Mouse (Mus musculus) bone marrow, adult 2 months (tissue): ENCODE data around the gene Trim34a. TPM values are rescaled to one million over a fixed set of nuclear protein-coding genes. Genes with fewer than 3 reads are reported as not detected.

ENCODE experiments used
- H3K27ac ChIP-seq: fragments of 200-500 bp; 2 replicates; pipeline ENCODE4 v1.5.1; 2012; ENCODE audit warnings: low read depth, mild to moderate bottlenecking, control low read depth, inconsistent platforms, low read length; ENCODE audit not compliant: control insufficient read depth, poor library complexity, insufficient read depth
- H3K4me1 ChIP-seq: fragments of 200-500 bp; 2 replicates; pipeline ENCODE4 v1.6.1; 2011; ENCODE audit warnings: low read length; ENCODE audit not compliant: control insufficient read depth, insufficient read depth
- H3K4me3 ChIP-seq: fragments of 200-500 bp; replicated peaks from 2 replicates; pipeline ENCODE3; 2011; ENCODE audit warnings: mild to moderate bottlenecking, low read depth, low read length, control low read depth; ENCODE audit not compliant: control insufficient read depth
- CTCF ChIP-seq: fragments of 200-500 bp; IDR thresholded peaks from 2 replicates; pipeline ENCODE4 v1.5.1; 2011; ENCODE audit warnings: low read length, control low read depth; ENCODE audit not compliant: control insufficient read depth, insufficient read depth
- POLR2A ChIP-seq: fragments of 200-500 bp; IDR thresholded peaks from 2 replicates; pipeline ENCODE4 v1.6.1; 2011; ENCODE audit warnings: low read depth, mild to moderate bottlenecking, control low read depth, low read length, borderline replicate concordance; ENCODE audit not compliant: control insufficient read depth
- WGBS: fragments of 180-500 bp; shearing (Covaris S2); methylation state at CpG from one replicate; pipeline ENCODE4 v1.1.7; 2018; 5-methylcytosine and 5-hydroxymethylcytosine counted together
- polyA plus RNA-seq: library from polyadenylated mRNA; stranded (reverse); fragments of >200 nt; gene quantifications from 2 replicates; pipeline ENCODE4 v1.2.4, GENCODE M21; 2011; ENCODE audit warnings: low replicate concordance; ENCODE audit not compliant: missing spikeins, insufficient read depth, insufficient read length

Trim34a gene
- 10.6 and 18.7 TPM in 2 replicates for polyA plus RNA-seq

DNA sequence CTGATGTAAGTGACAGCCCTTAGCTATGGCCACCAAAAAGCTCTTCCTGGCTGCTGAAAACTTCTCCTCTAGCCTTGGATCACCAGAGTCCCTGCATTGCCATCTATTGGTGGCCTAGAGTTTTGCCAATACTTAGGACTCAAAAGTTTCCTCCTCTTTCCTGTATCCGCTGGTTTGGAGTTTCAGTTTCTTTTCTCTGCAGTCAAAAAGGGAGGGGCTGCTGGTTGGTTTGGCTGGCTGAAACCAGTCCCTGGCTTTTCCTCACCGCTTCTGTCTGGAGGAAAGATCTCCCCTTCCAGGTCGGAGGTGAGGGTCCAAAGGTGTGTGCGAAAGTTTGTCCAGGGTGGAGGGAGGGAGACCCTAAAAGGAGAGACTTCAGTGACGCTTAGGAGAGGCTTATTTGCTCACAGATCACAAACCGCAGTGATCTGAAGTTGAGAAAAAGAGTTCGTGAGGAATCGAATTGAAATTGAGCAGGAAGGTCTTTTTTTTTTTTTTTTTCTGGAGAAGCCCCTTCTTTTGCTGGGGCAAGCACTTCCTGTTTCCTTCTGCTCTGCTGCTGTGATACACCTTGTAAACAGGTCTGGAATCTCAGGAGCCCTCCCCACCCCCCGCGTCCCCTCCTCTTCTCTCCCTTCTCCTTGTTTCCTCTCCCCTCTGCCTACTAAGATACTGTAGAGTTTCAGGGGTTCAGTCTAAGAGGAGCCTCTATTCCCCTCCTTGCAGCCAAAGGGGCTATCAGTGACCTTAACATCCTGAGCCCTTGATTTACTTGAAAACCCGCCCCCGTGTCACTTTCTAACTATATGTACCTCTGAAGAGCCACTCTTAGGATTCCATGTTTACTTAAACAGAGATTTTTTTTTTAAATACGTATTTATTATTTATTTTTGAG is at the start of gene Trim34a:
Gene Trim34a (plus strand): TSS at position 171 of the 895 bp plus-strand sequence.
- Histone ChIP-seq H3K4me1 (no peaks in the 10 kb centered on the region), H3K27ac (peak within 1 kb of the TSS; percentile 65), H3K4me3 (peak within 1 kb of the TSS; percentile 73)
- 1% methylated on average over 13 of the region's 13 CpGs for WGBS
- TF ChIP-seq CTCF, result peak; percentile 21; the same call in 1 of the 2 replicates
- no peak for TF ChIP-seq POLR2A

DNA sequence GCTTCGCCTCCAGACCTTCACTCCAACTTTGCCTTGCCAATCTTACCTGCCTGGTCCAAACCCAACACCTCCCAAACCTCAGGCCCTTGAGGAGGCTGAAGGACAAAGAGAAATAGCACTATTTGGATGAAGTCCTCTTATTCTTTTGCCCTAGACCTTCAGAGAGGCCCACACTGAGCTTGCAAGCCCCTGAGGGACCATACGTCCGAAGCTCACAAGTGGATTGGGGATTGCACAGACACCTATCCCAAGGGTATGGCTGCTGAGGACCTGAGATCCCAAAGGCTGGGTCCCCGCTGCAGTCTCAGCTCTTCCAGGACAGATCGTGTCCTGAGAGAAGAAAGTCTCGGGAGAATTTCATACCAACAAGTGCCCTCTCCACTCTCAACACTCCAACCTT is 48.4 kb upstream of the Trim34a start, which contains the start of gene Olfr649:
Gene Olfr649 (minus strand): TSS at position 101 of the 400 bp plus-strand sequence.
- TF ChIP-seq CTCF, result no peak
- no peak for TF ChIP-seq POLR2A
- WGBS, result 79% methylated on average over 6 of the region's 6 CpGs
- no peak within 1 kb of the TSS for H3K4me3 ChIP-seq
- H3K27ac ChIP-seq, result no peak within 1 kb of the TSS
- no peaks in the 10 kb centered on the region for H3K4me1 ChIP-seq

DNA sequence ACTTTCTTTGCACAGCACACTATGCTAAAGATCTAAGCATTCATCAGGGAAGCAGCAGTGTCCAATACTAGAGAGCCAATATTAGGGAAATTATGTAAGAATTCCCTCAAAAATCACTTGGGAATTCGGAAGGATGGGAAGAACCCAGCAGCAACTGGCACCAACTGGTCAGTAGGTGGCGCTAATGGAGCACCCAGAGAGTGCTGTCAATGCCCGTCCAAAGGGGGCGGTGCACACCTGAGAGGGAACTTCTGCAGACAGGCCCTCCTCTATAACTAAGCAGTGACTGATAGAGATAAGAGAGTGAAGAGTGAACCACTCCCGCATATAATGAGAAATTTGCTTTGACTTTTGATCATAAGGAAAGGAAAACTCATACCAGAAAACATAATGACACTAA is 44.4 kb upstream of the Trim34a start:
- no peak for TF ChIP-seq POLR2A
- peak; percentile 98 for TF ChIP-seq CTCF
- WGBS, result 1% methylated on average over 5 of the region's 5 CpGs
- H3K4me1 ChIP-seq, result no peaks in the 10 kb centered on the region
- no peak overlapping the region for H3K27ac ChIP-seq
- H3K4me3 ChIP-seq, result no peak overlapping the region

DNA sequence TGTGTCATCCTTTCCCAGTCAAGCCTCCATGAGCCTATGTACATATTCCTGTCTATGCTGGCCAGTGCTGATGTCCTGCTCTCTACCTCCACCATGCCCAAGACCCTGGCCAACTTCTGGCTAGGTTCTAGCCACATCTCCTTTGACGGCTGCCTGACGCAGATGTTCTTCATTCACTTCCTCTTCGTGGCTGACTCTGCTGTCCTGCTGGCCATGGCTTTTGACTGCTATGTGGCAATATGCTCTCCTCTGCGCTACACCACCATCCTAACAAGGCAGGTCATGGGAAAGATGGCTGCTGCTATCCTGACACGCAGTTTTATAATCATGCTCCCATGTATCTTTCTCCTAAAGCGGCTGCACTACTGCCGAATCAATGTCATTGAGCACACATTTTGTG is 38.1 kb upstream of the Trim34a start:
- Histone ChIP-seq H3K27ac (peak overlapping the region; percentile 57; the same call in 1 of the 2 replicates), H3K4me3 (no peak overlapping the region)
- 35% methylated on average over 7 of the region's 7 CpGs for WGBS

DNA sequence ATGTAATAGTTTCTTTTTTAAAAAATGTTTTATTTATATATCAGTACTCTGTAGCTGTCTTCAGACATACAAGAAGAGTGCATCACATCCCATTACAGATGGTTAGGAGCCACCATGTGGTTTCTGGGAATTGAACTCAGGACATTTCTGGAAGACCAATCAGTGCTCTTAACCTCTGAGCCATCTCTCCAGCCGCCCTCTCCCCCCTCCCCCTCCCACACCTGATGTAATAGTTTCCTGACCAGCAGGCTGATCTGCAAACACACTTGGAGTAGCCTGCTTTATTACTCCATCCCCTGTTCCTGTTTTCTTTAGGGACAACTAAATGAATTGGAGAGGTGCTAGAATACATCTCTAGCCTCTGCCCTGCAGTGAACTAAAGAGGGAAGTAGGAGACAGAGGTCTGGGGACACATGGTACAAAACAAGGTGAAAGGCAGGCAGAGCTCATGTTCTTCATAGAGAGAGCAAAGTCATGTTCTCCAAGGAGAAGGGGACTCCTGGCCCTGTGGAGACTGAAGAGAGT is 28.2 kb upstream of the Trim34a start:
- 8% methylated on average over 1 of the region's 1 CpGs for WGBS
- Histone ChIP-seq H3K4me3 (no peak overlapping the region), H3K27ac (no peak overlapping the region), H3K4me1 (no peaks in the 10 kb centered on the region; the same call in 1 of the 2 replicates)
- TF ChIP-seq POLR2A (no peak), CTCF (no peak)

More for the DNA sequence above, 38.1 kb upstream of the Trim34a start:
- H3K4me1 ChIP-seq, result peaks cover 3% of the 10 kb centered on the region; the same call in 1 of the 2 replicates
- TF ChIP-seq CTCF (0 out of 2 replicates have a peak, but pooled peaks have one; percentile 1), POLR2A (no peak)

DNA sequence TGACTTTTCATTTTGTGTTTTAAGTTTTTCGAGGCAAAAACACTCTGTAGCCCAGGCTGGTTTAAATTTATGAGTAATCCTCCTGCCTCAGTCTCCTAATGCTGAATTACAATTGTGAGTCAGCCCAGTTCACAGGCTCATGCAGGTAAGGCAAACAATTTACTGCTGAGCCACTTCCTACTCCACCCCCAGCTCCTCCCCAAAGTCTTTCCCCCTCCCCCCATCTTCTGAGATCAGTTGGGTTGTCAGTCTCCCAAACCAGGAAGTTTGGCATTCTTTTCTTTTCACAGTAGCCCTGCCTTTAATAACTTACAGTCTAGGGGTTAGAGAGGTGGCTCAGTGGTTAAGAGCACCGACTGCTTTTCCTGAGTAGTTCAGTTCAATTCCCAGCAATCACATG is 26.4 kb upstream of the Trim34a start:
- no peaks in the 10 kb centered on the region; the same call in 1 of the 2 replicates for H3K4me1 ChIP-seq
- no peak overlapping the region for H3K27ac ChIP-seq
- 33% methylated on average over 2 of the region's 2 CpGs for whole genome bisulfite sequencing
- no peak overlapping the region for H3K4me3 ChIP-seq
- TF ChIP-seq CTCF, result no peak
- TF ChIP-seq POLR2A, result no peak

DNA sequence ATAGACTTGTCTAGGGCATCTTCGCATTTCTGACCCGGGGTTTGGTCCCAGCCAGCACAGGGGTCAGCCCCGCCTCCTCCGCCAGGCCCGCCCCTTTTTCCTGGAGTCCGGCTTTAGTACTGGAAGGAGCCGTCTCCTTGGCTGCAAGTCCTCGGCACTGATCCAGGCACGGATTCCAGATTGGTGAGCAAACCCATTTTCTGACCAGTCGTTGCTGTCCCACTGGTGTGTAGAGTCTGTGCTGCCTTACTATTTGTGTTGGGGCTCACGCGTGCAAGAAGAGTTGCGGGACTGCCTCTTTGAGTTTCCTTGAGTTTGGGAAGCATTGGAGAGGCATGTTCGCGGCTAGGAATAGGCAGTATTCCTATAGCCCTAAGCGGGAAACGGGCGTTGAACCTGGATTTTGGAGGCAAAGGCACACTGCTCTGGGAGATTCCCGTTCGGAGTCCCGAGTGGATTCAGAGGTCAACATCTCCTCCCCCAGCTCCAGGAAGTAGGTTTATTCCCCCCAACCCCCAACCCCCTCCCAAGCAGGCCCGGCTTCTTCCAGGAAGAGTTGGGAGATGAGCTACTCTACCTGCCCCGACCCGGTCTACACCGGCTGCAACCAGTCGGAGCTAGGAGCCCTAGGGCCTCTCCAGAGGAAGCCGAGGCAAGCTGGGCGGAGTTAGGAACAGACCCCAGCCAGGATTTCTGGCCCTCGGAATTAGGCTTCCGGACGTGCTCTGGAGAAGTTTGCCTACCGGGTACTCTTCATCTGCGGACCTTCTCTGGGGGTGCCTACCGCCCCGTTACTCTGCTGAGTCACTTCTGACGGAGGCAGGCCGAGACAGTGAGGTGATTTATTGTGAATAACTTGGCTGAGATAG is 25.3 kb upstream of the Trim34a start, which contains the start of gene Trim6:
Gene Trim6 (plus strand): TSS at position 93 of the 869 bp plus-strand sequence.
- H3K4me1 ChIP-seq, result no peaks in the 10 kb centered on the region; the same call in 1 of the 2 replicates
- H3K27ac ChIP-seq, result no peak within 1 kb of the TSS
- WGBS, result 2% methylated on average over 37 of the region's 37 CpGs
- TF ChIP-seq POLR2A (no peak), CTCF (no peak)
- peak within 1 kb of the TSS; percentile 69 for H3K4me3 ChIP-seq
